Mouse (Mus musculus): Measurements from ENCODE around the gene Ube2u.

Ube2u gene

DNA sequence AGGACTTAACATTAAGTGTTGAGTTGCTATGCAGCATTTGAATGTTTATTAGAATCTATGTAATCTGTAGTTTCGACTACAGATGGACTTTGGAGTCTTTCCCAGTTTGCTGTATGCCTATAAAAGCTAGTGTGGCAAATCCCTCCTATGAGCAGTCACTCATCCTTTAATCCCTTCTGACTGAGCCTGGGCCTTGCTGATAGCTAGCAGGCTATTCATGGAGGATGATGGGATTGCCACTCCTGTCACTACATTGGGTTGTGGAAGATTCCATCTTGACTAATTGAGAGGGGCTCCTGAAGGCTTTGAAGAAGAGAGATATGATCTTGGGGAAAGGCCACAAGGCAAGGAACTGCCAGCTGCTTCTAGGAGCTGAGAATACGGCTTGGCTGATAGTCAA, 74.6 kb downstream of the Ube2u start:
- no peak for DNase-seq

DNA sequence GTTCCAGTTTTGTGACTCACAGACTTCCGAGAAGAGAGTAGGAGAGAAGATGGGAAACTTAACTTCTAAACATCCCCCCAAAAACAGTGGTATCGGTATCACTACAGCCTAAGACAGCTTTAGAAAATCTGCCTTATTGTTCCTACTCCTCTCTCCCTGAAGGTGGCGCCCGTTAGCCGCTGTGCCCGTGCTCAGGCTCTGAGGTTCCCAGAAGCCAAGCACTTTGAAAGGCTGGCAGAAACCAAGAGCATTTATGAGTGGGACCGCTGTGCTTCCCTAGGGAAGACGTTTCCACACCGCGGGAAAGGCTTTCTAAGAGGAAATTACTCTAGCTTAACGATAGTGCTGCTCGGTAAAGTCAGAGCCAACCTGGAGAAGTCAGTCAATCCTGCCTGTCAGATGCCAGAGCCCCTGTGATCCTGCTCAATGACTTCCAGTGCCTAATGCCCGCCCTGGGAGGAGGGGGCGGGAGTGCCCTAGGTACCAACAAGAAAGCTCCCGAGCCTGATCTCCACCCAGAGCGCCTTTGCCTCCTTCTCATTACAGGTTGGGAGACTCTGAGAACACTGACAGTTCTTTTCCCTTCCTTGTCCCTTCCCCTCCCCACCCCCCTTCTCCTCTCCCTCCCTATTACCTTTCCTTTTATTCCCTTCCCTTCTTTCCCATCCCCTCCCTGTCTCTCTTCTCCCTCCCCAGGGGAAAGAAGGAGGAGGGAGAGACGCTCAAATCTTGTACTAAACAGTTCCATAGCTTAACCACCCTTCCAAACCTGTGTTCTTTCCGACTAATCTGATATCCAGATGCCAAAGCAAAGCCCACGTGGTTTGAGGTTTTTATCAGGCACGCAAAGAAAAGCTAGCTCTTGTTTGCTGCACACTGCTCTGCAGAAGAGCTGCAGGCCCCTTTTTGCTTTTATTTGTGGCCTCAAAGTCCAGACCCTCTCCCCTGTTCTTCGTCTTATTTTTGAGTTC, 109.9 kb downstream of the Ube2u start:
- DNase-seq: peak; percentile 71 to 80

DNA sequence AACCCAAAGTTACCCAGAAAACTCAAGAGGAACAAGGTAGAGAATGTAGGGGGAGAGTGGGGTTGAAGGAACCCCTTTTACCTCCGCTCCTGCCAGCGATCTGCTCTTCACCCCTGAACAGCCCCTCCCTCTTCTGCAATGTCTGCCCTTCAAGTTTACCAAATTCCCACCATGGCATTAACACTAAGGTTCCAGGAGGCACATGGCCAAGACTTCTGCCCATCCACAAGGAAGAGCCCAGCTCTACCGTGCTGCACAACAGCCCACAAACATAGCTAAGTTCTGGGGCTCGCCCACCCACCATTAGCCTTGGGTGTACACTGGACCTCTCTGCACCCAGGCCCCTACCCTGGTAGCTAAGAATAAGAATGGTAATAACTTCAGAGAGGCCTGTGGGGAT, 117.1 kb downstream of the Ube2u start:
- no peak for DNase-seq

DNA sequence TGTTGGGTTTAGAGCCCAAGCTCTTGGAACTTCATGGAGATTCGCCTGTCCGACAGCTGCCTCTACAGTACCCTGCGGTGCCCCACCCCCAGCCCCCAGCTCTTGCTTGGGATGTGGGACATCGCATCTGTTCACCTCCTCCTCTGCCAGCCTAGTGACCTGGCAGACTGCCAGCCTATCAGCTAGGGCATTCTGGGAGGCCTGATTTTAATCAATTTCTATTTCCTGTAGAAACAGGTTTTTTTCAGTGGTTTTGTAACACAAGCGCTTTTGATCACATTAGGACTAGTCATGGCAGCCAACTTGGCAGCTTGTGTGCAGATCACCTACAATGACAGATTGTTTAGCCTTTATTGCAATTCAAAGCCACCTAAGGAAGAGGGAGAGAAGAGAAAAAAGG, 118.0 kb downstream of the Ube2u start:
- no peak for DNase-seq

DNA sequence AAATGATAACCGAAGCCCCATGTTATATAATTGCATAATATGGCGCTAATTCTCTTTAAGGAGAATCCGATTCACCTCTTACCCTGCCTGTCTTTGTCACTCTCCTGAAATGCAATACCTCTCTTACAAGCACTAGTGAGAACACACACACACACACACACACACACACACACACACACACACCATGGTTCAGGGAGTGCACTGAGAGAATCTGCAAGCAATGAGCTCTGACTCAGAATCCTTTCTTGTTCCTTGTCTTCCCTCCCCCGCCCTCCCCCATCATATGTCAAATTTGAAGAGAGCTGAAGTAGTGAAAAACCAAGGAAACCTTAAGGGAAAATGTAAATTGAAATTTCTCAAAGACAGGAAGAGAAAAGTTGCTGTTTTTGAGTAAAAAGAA, 118.4 kb downstream of the Ube2u start:
- DNase-seq: no peak

Measured in lung, postnatal 4 days (tissue).